Mouse (Mus musculus) forebrain, embryonic 11.5 days (tissue): ENCODE measurements around the gene Fbxl21. TPM values are rescaled to one million over a fixed set of nuclear protein-coding genes. Genes with fewer than 3 reads are reported as not detected.
A peak's percentile ranks its signal among the peaks of the same experiment; 100 is the strongest.

Experiments used
- ATAC-seq: fragments of 200-750 bp; cut with Nextera tagmentation; replicated peaks from 2 replicates; pipeline ENCODE4 v1.8.0; 2017; ENCODE audit warnings: moderate TSS enrichment; ENCODE audit not compliant: low FRiP score
- DNase-seq: peaks from one replicate; pipeline ENCODE4 v3.0.0-alpha.2; 2017; ENCODE audit warnings: low spot score
- H3K27ac ChIP-seq: fragments of 300-500 bp; sonication (generic); 2 replicates; pipeline ENCODE4 v1.5.1; 2014; ENCODE audit warnings: low read depth, low read length
- H3K27me3 ChIP-seq: fragments of 300-500 bp; sonication (generic); 2 replicates; pipeline ENCODE4 v1.6.1; 2014; ENCODE audit warnings: mild to moderate bottlenecking, low read length, mixed read lengths; ENCODE audit not compliant: control insufficient read depth, insufficient read depth
- H3K36me3 ChIP-seq: fragments of 300-500 bp; sonication (generic); 2 replicates; pipeline ENCODE4 v1.6.1; 2014; ENCODE audit warnings: mild to moderate bottlenecking, low read length, moderate library complexity, mixed read lengths; ENCODE audit not compliant: control insufficient read depth, insufficient read depth
- H3K4me1 ChIP-seq: fragments of 300-500 bp; sonication (generic); replicated peaks from 2 replicates; pipeline ENCODE4 v1.6.1; 2014; ENCODE audit warnings: low read length, mixed read lengths; ENCODE audit not compliant: control insufficient read depth, insufficient read depth
- H3K4me2 ChIP-seq: fragments of 300-500 bp; sonication (generic); 2 replicates; pipeline ENCODE4 v1.6.1; 2014; ENCODE audit warnings: low read depth, mild to moderate bottlenecking, low read length, moderate library complexity, mixed read lengths; ENCODE audit not compliant: severe bottlenecking
- H3K4me3 ChIP-seq: fragments of 300-500 bp; sonication (generic); 2 replicates; pipeline ENCODE4 v1.5.1; 2014; ENCODE audit warnings: low read depth, low read length
- H3K9ac ChIP-seq: fragments of 300-500 bp; sonication (generic); 2 replicates; pipeline ENCODE4 v1.6.1; 2014; ENCODE audit warnings: low read length
- H3K9me3 ChIP-seq: fragments of 300-500 bp; sonication (generic); 2 replicates; pipeline ENCODE4 v1.6.1; 2016; ENCODE audit warnings: low read length, mixed read lengths; ENCODE audit not compliant: control insufficient read depth
- WGBS: fragments of 180-500 bp; shearing (Covaris S2); extraction: QIAGEN DNeasy Blood & Tissue Kit; methylation state at CpG from one replicate; pipeline ENCODE4 v1.1.7; 2014; 5-methylcytosine and 5-hydroxymethylcytosine counted together
- polyA plus RNA-seq: library from polyadenylated mRNA; unstranded; fragments of >200 nt; fragmentation: Nextera tagmentation; extraction: Ambion mirVana; gene quantifications from 2 replicates; pipeline ENCODE4 v1.2.1, GENCODE M21; 2014

Fbxl21 gene
- polyA plus RNA-seq, 1 experiment from 2014 or later, result 2.2 TPM

- no peak overlapping the region for H3K9ac ChIP-seq
- ATAC-seq, result no peak
- peaks cover 15% of the 10 kb centered on the region for H3K4me1 ChIP-seq
- no peak overlapping the region for H3K4me3 ChIP-seq
- no peaks in the 10 kb centered on the region for H3K27me3 ChIP-seq
- H3K9me3 ChIP-seq, result no peaks in the 10 kb centered on the region
- DNase-seq, result no peak
- no peaks in the 10 kb centered on the region for H3K36me3 ChIP-seq
- 81% methylated on average over 5 of the region's 5 CpGs for WGBS
- H3K4me2 ChIP-seq, result no peak overlapping the region
- no peak overlapping the region for H3K27ac ChIP-seq
Observed at GRCm38 (mm10) chr13:56578097-56578496, 55.8 kb downstream of the Fbxl21 start.

- H3K4me3 ChIP-seq, result no peak overlapping the region
- H3K4me2 ChIP-seq, result no peak overlapping the region
- H3K9ac ChIP-seq, result no peak overlapping the region
- H3K27ac ChIP-seq, result no peak overlapping the region
- H3K36me3 ChIP-seq, result no peaks in the 10 kb centered on the region
- 87% methylated on average over 5 of the region's 5 CpGs for WGBS
- no peaks in the 10 kb centered on the region for H3K27me3 ChIP-seq
- peaks cover 17% of the 10 kb centered on the region for H3K4me1 ChIP-seq
- DNase-seq (no peak), ATAC-seq (no peak)
- no peaks in the 10 kb centered on the region for H3K9me3 ChIP-seq
Observed at GRCm38 (mm10) chr13:56580450-56580849, 58.2 kb downstream of the Fbxl21 start.

- H3K36me3 ChIP-seq, result no peaks in the 10 kb centered on the region
- no peak overlapping the region for H3K9ac ChIP-seq
- H3K27me3 ChIP-seq, result no peaks in the 10 kb centered on the region
- H3K4me3 ChIP-seq, result no peak overlapping the region
- WGBS, result 4% methylated on average over 3 of the region's 3 CpGs
- DNase-seq, result no peak
- peaks cover 17% of the 10 kb centered on the region for H3K4me1 ChIP-seq
- H3K9me3 ChIP-seq, result no peaks in the 10 kb centered on the region
- peak; percentile 65 for ATAC-seq
- H3K4me2 ChIP-seq, result 0 out of 2 replicates have a peak overlapping the region, but pooled peaks have one; percentile 11
- peak overlapping the region; percentile 93 for H3K27ac ChIP-seq
Observed at GRCm38 (mm10) chr13:56581512-56581911, 59.2 kb downstream of the Fbxl21 start.

- no peaks in the 10 kb centered on the region for H3K27me3 ChIP-seq
- ATAC-seq (peak; percentile 96), DNase-seq (peak; percentile 89)
- H3K9ac ChIP-seq, result peak overlapping the region; percentile 35; the same call in 1 of the 2 replicates
- no peak overlapping the region for H3K4me3 ChIP-seq
- H3K27ac ChIP-seq, result peak overlapping the region; percentile 93
- H3K9me3 ChIP-seq, result no peaks in the 10 kb centered on the region
- WGBS, result 0% methylated on average over 6 of the region's 6 CpGs
- peaks cover 17% of the 10 kb centered on the region for H3K4me1 ChIP-seq
- peak overlapping the region; percentile 48 for H3K4me2 ChIP-seq
- H3K36me3 ChIP-seq, result no peaks in the 10 kb centered on the region
Observed at GRCm38 (mm10) chr13:56581961-56582434, 59.7 kb downstream of the Fbxl21 start.

- Histone ChIP-seq H3K4me3 (no peak overlapping the region), H3K27ac (peak overlapping the region; percentile 42), H3K9me3 (no peaks in the 10 kb centered on the region), H3K27me3 (no peaks in the 10 kb centered on the region), H3K36me3 (no peaks in the 10 kb centered on the region), H3K4me1 (peaks cover 17% of the 10 kb centered on the region), H3K4me2 (0 out of 2 replicates have a peak overlapping the region, but pooled peaks have one; percentile 2), H3K9ac (0 out of 2 replicates have a peak overlapping the region, but pooled peaks have one; percentile 1)
- WGBS, result 19% methylated on average over 3 of the region's 3 CpGs
- DNase-seq (peak; percentile 55), ATAC-seq (peak; percentile 36)
Observed at GRCm38 (mm10) chr13:56582720-56583119, 60.4 kb downstream of the Fbxl21 start.

- ATAC-seq, result no peak
- 84% methylated on average over 3 of the region's 3 CpGs for WGBS
- peaks cover 17% of the 10 kb centered on the region for H3K4me1 ChIP-seq
Observed at GRCm38 (mm10) chr13:56586046-56586445, 63.8 kb downstream of the Fbxl21 start.

More at GRCm38 (mm10) chr13:56586046-56586445, 63.8 kb downstream of the Fbxl21 start:
- no peak for DNase-seq
- Histone ChIP-seq H3K36me3 (no peaks in the 10 kb centered on the region), H3K27me3 (no peaks in the 10 kb centered on the region), H3K27ac (no peak overlapping the region), H3K9ac (no peak overlapping the region), H3K4me2 (no peak overlapping the region), H3K4me3 (no peak overlapping the region), H3K9me3 (no peaks in the 10 kb centered on the region)

Other genes with a start within 250 kb of the Fbxl21 start
- gene Cxcl14, start 225.9 kb upstream of the Fbxl21 start, polyA plus RNA-seq, result 8.6 and 10.9 TPM in 2 replicates
- not detected in 2 replicates for gene Gm3045, start 95.9 kb upstream of the Fbxl21 start, polyA plus RNA-seq
- gene Slc25a48, start 84.1 kb upstream of the Fbxl21 start, polyA plus RNA-seq, result not detected in 2 replicates
- not detected in 2 replicates for gene Il9, start 40.2 kb upstream of the Fbxl21 start, polyA plus RNA-seq
- gene Lect2, start 26.0 kb downstream of the Fbxl21 start, polyA plus RNA-seq, result not detected in 2 replicates
- 26.1 and 26.2 TPM in 2 replicates for gene Tgfbi, start 87.1 kb downstream of the Fbxl21 start, polyA plus RNA-seq
- gene Smad5, start 180.5 kb downstream of the Fbxl21 start, polyA plus RNA-seq, result 49.7 and 51.8 TPM in 2 replicates
- not detected in 2 replicates for gene Gm45623, start 231.4 kb downstream of the Fbxl21 start, polyA plus RNA-seq